Mouse (Mus musculus) MEL (cell line): ENCODE data around the gene Vipr1.

ENCODE experiments used
- CTCF ChIP-seq, 3 experiments: IDR thresholded peaks in 2 of 3; conservative IDR thresholded peaks in 1 of 3; 2 replicates each; pipeline ENCODE4 v1.5.1; 2011 to 2012; ENCODE audit warnings: low read length in 3 of 3, low read depth in 2 of 3, mild to moderate bottlenecking in 2 of 3, improper control_type of control experiment in 1 of 3, inconsistent platforms in 1 of 3, mixed read lengths in 1 of 3, moderate library complexity in 1 of 3; ENCODE audit not compliant: control insufficient read depth in 1 of 3, insufficient read depth in 1 of 3, poor library complexity in 1 of 3, severe bottlenecking in 1 of 3
- ELF1 ChIP-seq: IDR thresholded peaks from 2 replicates; pipeline ENCODE4 v1.6.1; 2014; ENCODE audit warnings: low read depth, mild to moderate bottlenecking, inconsistent platforms, low read length, improper control_type of control experiment, moderate library complexity
- EP300 ChIP-seq, 2 experiments: IDR thresholded peaks; 2 replicates each; pipeline ENCODE4 v1.6.1; 2011; ENCODE audit warnings: improper control_type of control experiment in 2 of 2, low read length in 2 of 2, low read depth in 1 of 2, mild to moderate bottlenecking in 1 of 2
- MXI1 ChIP-seq: IDR thresholded peaks from 2 replicates; pipeline ENCODE4 v1.6.1; 2011; ENCODE audit warnings: mild to moderate bottlenecking, low read depth, low read length, improper control_type of control experiment
- POLR2AphosphoS5 ChIP-seq: IDR thresholded peaks from 2 replicates; pipeline ENCODE4 v1.6.1; 2012; ENCODE audit warnings: low read depth, borderline replicate concordance, mild to moderate bottlenecking, inconsistent platforms, low read length, moderate library complexity, mixed read lengths
- TAL1 ChIP-seq: IDR thresholded peaks from 2 replicates; pipeline ENCODE4 v1.6.1; 2012; ENCODE audit warnings: mild to moderate bottlenecking, inconsistent platforms, low read length, moderate library complexity, mixed read lengths
- ZNF384 ChIP-seq: IDR thresholded peaks from 2 replicates; pipeline ENCODE4 v1.6.1; 2012; ENCODE audit warnings: low read depth, mild to moderate bottlenecking, inconsistent platforms, low read length, improper control_type of control experiment

DNA sequence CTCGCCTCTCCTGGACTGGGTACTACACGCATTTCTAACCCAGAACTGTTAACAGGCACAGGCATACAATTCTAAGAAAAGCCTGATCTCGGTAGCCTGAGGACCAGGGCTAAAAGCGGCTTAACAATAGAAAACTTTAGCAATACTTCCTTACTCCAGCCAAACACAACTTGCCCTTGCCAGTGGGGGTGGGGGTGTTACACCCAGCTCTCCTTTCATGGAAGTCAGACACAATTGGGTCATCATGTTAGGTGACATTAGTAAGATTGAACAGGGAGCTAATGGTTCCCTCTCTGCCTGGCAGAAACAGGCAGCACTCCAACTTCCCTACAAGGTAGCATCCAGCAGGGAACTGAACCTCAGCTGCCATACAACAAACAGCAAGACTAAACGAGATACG lies 33.1 kb upstream of the Vipr1 start:
- TF ChIP-seq POLR2AphosphoS5 (no peak), EP300 (IDR thresholded peaks at IDR 0.05; ENCODE audit: low read depth in 1 of 2, low read length in 2 of 2) (no peak), ZNF384 (no peak), MXI1 (no peak), TAL1 (no peak), CTCF (IDR thresholded peaks at IDR 0.05 in 2 of 3, conservative IDR thresholded peaks at IDR 0.05 in 1 of 3; ENCODE audit: control insufficient read depth in 1 of 3, insufficient read depth in 1 of 3, low read depth in 2 of 3, low read length in 3 of 3, poor library complexity in 1 of 3, severe bottlenecking in 1 of 3) (no peak), ELF1 (no peak)
